Mouse (Mus musculus) right cerebral cortex, postnatal 14 days (tissue): Measurements from ENCODE around the gene Gm13757.
"Not testable (repeated sequence)": the region's sequence is repeated elsewhere in the genome, so short reads cannot be mapped to it uniquely, and the experiment has no call there.

Experiments
- DNase-seq: peaks from one replicate; pipeline ENCODE4 v3.0.0; 2022

Gm13757 gene

GRCm38 (mm10) chr2:88449031-88449430, at the start of gene Gm13757:
Gm13757 (minus strand) TSS chr2:88449131.
- no peak for DNase-seq

- no peak for DNase-seq
Observed at GRCm38 (mm10) chr2:88493020-88493419, 44.1 kb upstream of the Gm13757 start, which contains the start of gene Olfr1185-ps1. Olfr1185-ps1 (plus strand) TSS chr2:88493320.

DNA sequence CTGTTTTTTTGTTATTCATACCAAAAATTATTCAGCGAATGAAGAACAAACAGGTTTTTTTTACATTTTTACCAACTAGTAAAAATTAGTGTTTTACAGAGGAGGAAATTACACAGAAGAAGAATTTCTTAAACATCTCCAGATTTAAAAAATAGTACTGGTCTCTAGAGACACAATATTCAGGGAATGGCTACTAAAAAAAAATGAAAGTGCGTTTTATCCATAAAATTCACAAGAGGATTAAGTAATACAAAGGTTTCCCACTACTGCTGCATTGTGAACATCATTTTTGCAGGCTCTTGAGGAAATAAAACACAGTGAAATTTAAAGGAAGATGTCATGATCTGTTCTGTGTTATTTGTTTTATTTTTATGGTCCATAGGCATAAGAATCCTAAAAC, 34.4 kb upstream of the Gm13757 start, which contains the start of gene Olfr1184:
TSS of gene Olfr1184 (plus strand) at position 301 of the 400 bp plus-strand sequence.
- DNase-seq: no peak

GRCm38 (mm10) chr2:88454567-88454966, 5.6 kb upstream of the Gm13757 start, which contains the start of gene Olfr1183:
Olfr1183 (plus strand) TSS chr2:88454867.
- DNase-seq: not testable (repeated sequence)

DNA sequence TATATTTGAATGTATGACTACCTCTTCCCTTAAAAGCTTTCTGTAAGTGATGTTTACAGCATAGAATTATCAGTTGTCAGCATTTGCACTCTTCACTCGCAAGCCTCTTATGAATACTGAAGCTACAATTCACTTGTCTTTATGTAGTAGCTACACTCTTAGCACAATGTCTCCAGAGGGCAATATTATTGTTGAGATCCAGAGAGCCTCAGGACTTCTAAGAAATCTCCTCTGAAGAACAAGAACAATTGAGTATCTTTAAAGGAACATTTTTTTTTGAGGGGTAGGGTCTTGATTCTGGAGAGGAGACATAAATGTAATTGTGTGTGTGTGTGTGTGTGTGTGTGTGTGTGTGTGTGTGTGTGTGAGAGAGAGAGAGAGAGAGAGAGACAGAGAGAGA, 22.9 kb downstream of the Gm13757 start, which contains the start of gene Olfr1181:
TSS of gene Olfr1181 (minus strand) at position 101 of the 400 bp plus-strand sequence.
- no peak for DNase-seq

- DNase-seq: no peak
Observed at GRCm38 (mm10) chr2:88419051-88419450, 29.9 kb downstream of the Gm13757 start, which contains the start of gene Olfr1180. Olfr1180 (minus strand) TSS chr2:88419151.

- no peak for DNase-seq
Observed at GRCm38 (mm10) chr2:88406353-88406752, 42.6 kb downstream of the Gm13757 start, which contains the start of gene Olfr1179. Olfr1179 (minus strand) TSS chr2:88406453.
